Mouse (Mus musculus) embryonic fibroblast, embryonic 13.5 days (primary cell): ENCODE results near the gene 5530401A14Rik.

Source experiments
- CTCF ChIP-seq: IDR thresholded peaks from 2 replicates; pipeline ENCODE4 v1.5.1; 2011; ENCODE audit warnings: mild to moderate bottlenecking, control low read depth, low read length, moderate library complexity, borderline replicate concordance; ENCODE audit not compliant: insufficient read depth
- POLR2A ChIP-seq: IDR thresholded peaks from 2 replicates; pipeline ENCODE4 v1.6.1; 2011; ENCODE audit warnings: low read depth, mild to moderate bottlenecking, control low read depth, low read length, moderate library complexity

DNA sequence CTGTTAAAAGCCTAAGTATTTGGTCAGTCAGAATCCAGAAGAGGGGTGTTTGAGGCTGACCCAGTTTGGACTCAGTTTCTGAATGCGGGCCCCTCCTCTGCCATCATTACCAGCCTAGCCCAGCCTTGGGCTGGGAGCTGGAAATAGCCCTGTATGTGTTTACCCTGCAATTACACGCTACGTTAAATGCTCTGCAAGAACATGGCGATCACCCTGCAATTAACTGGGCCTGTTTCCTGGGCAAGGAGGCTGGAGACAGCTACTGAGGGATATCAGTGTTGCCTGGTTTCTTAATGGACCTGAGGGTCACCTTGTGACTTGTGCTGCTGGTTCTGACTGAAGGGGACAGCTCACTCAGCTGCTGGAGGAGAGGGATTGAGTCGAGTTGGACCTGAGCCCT is 43.9 kb upstream of the 5530401A14Rik start:
- TF ChIP-seq CTCF (no peak), POLR2A (no peak)
